Mouse (Mus musculus): ENCODE data around the gene Ptprc. TPM values are rescaled to one million over a fixed set of nuclear protein-coding genes. Genes with fewer than 3 reads are reported as not detected.

Ptprc gene
- total and polyA plus RNA-seq, 2 experiments from 2014 or later = 0.90 to 4.1 TPM

DNA sequence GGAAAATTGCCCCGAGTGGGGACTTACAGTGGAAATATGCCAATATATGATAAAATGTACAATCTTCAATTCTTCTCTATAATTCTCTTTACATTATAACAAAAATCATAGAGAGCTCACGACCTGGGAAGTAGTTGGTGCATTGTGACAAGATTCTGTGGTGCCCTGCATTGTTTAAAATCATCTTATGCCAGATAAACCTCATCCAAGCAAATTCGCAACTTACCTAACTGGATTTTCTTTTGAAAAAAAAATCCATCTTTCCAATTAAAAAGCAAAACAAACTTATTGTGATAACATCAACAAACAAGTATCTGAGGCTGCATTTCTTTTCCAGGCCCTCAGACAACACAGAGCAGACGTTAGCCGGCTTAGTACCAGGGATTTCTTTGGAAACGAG lies 1.8 kb downstream of the Ptprc start:
- no peak for DNase-seq (ENCODE audit: low spot score)
- H3K27me3 ChIP-seq (ENCODE audit: insufficient read depth, low read length) = no peaks in the 10 kb centered on the region
- no peak for TF ChIP-seq CTCF (IDR thresholded peaks at IDR 0.05)
- no peaks in the 10 kb centered on the region for H3K9me3 ChIP-seq (ENCODE audit: low read length)
- 84% methylated on average over 6 of the region's 6 CpGs for WGBS
- no peaks in the 10 kb centered on the region for H3K4me1 ChIP-seq (ENCODE audit: insufficient read depth, low read length)
- H3K4me3 ChIP-seq (ENCODE audit: low read depth, low read length) = no peak overlapping the region
- H3K36me3 ChIP-seq (ENCODE audit: insufficient read depth, low read length) = no peaks in the 10 kb centered on the region
- no peak for ATAC-seq (ENCODE audit: low FRiP score)
- H3K27ac ChIP-seq (ENCODE audit: low read depth, low read length) = no peak overlapping the region
- no peak overlapping the region for H3K9ac ChIP-seq (replicated peaks; ENCODE audit: low read length, poor library complexity, severe bottlenecking)
- no peak overlapping the region for H3K4me2 ChIP-seq (ENCODE audit: low read depth, low read length, poor library complexity, severe bottlenecking)

DNA sequence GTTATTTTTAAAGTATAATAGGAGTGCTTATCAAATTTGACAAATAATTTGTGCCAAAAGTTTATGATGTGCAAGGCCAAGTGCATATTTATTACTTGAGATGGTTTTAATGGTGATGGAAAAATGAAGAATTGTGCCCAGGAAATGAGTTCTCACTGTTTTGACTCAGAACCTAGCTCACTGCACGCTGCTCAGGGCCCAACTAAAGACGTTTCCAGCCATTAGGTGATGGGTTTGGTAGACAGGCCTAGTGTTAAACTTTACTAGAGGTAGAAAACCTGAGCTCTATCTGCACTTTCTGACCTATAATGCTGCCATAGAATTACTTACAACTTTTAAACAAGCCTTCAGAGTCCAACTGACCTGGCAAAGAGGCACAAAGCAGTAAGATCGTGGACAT lies 3.0 kb downstream of the Ptprc start:
- no peak overlapping the region for H3K27ac ChIP-seq (ENCODE audit: low read depth, low read length)
- WGBS = 84% methylated on average over 3 of the region's 3 CpGs
- DNase-seq (ENCODE audit: low spot score) (no peak), ATAC-seq (ENCODE audit: low FRiP score) (no peak)
- H3K9ac ChIP-seq (replicated peaks; ENCODE audit: low read length, poor library complexity, severe bottlenecking) = no peak overlapping the region
- H3K4me1 ChIP-seq (ENCODE audit: insufficient read depth, low read length) = no peaks in the 10 kb centered on the region
- H3K9me3 ChIP-seq (ENCODE audit: low read length) = no peaks in the 10 kb centered on the region
- H3K36me3 ChIP-seq (ENCODE audit: insufficient read depth, low read length) = no peaks in the 10 kb centered on the region
- no peaks in the 10 kb centered on the region for H3K27me3 ChIP-seq (ENCODE audit: insufficient read depth, low read length)
- H3K4me3 ChIP-seq (ENCODE audit: low read depth, low read length) = no peak overlapping the region
- no peak overlapping the region for H3K4me2 ChIP-seq (ENCODE audit: low read depth, low read length, poor library complexity, severe bottlenecking)
- TF ChIP-seq CTCF (IDR thresholded peaks at IDR 0.05) = no peak

GRCm38 (mm10) chr1:138172096-138172495 lies 3.4 kb downstream of the Ptprc start:
- TF ChIP-seq CTCF (IDR thresholded peaks at IDR 0.05) = no peak
- WGBS = 87% methylated on average over 4 of the region's 4 CpGs
- Histone ChIP-seq H3K4me2 (ENCODE audit: low read depth, low read length, poor library complexity, severe bottlenecking) (no peak overlapping the region), H3K4me3 (ENCODE audit: low read depth, low read length) (no peak overlapping the region), H3K9me3 (ENCODE audit: low read length) (no peaks in the 10 kb centered on the region), H3K27me3 (ENCODE audit: insufficient read depth, low read length) (no peaks in the 10 kb centered on the region), H3K36me3 (ENCODE audit: insufficient read depth, low read length) (no peaks in the 10 kb centered on the region), H3K4me1 (ENCODE audit: insufficient read depth, low read length) (no peaks in the 10 kb centered on the region), H3K9ac (replicated peaks; ENCODE audit: low read length, poor library complexity, severe bottlenecking) (no peak overlapping the region), H3K27ac (ENCODE audit: low read depth, low read length) (no peak overlapping the region)
- no peak for ATAC-seq (ENCODE audit: low FRiP score)
- DNase-seq (ENCODE audit: low spot score) = no peak

GRCm38 (mm10) chr1:138166233-138166771 lies 9.2 kb downstream of the Ptprc start:
- TF ChIP-seq CTCF (IDR thresholded peaks at IDR 0.05) = no peak
- H3K36me3 ChIP-seq (ENCODE audit: insufficient read depth, low read length) = no peaks in the 10 kb centered on the region
- H3K9me3 ChIP-seq (ENCODE audit: low read length) = no peaks in the 10 kb centered on the region
- no peak overlapping the region for H3K9ac ChIP-seq (replicated peaks; ENCODE audit: low read length, poor library complexity, severe bottlenecking)
- no peak overlapping the region for H3K4me2 ChIP-seq (ENCODE audit: low read depth, low read length, poor library complexity, severe bottlenecking)
- H3K4me3 ChIP-seq (ENCODE audit: low read depth, low read length) = no peak overlapping the region
- H3K27me3 ChIP-seq (ENCODE audit: insufficient read depth, low read length) = no peaks in the 10 kb centered on the region
- H3K4me1 ChIP-seq (ENCODE audit: insufficient read depth, low read length) = no peaks in the 10 kb centered on the region
- no peak for ATAC-seq (ENCODE audit: low FRiP score)
- no peak for DNase-seq (ENCODE audit: low spot score)
- no peak overlapping the region for H3K27ac ChIP-seq (ENCODE audit: low read depth, low read length)
- WGBS = 82% methylated on average over 5 of the region's 5 CpGs

DNA sequence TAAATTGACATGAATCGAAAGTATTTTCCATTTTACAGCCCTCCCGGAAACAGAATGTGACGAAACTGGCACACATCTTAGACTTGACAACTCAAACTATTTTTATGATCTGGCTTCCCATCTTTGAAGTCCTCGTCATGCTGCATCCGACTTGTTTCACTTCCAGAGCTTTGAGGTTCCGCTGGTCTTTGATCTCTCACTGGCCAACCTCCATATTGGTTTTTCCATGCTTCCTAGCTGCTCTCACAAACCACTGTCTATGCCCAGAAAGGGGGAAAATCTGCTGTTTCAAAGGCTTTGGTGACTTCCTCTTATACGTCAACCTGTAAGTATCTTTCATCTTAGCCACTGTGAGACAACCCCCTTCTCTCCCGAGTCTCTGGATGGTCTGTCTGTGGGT lies 12.9 kb downstream of the Ptprc start:
- no peak for ATAC-seq (ENCODE audit: low FRiP score)
- 88% methylated on average over 8 of the region's 8 CpGs for WGBS

GRCm38 (mm10) chr1:138158921-138159320 lies 16.6 kb downstream of the Ptprc start:
- WGBS = 81% methylated on average over 2 of the region's 2 CpGs
- no peak overlapping the region for H3K4me3 ChIP-seq (ENCODE audit: low read depth, low read length)
- H3K27ac ChIP-seq (ENCODE audit: low read depth, low read length) = no peak overlapping the region
- H3K36me3 ChIP-seq (ENCODE audit: insufficient read depth, low read length) = no peaks in the 10 kb centered on the region
- no peak overlapping the region for H3K9ac ChIP-seq (replicated peaks; ENCODE audit: low read length, poor library complexity, severe bottlenecking)
- ATAC-seq (ENCODE audit: low FRiP score) (no peak), DNase-seq (ENCODE audit: low spot score) (no peak)
- H3K4me2 ChIP-seq (ENCODE audit: low read depth, low read length, poor library complexity, severe bottlenecking) = no peak overlapping the region
- H3K27me3 ChIP-seq (ENCODE audit: insufficient read depth, low read length) = no peaks in the 10 kb centered on the region
- no peaks in the 10 kb centered on the region for H3K4me1 ChIP-seq (ENCODE audit: insufficient read depth, low read length)
- H3K9me3 ChIP-seq (ENCODE audit: low read length) = no peaks in the 10 kb centered on the region
- TF ChIP-seq CTCF (IDR thresholded peaks at IDR 0.05) = no peak

More for the DNA sequence above, 12.9 kb downstream of the Ptprc start:
- no peaks in the 10 kb centered on the region for H3K4me1 ChIP-seq (ENCODE audit: insufficient read depth, low read length)
- H3K4me2 ChIP-seq (ENCODE audit: low read depth, low read length, poor library complexity, severe bottlenecking) = no peak overlapping the region
- DNase-seq (ENCODE audit: low spot score) = no peak
- TF ChIP-seq CTCF (IDR thresholded peaks at IDR 0.05) = no peak
- H3K9ac ChIP-seq (replicated peaks; ENCODE audit: low read length, poor library complexity, severe bottlenecking) = no peak overlapping the region
- H3K4me3 ChIP-seq (ENCODE audit: low read depth, low read length) = no peak overlapping the region
- no peak overlapping the region for H3K27ac ChIP-seq (ENCODE audit: low read depth, low read length)
- no peaks in the 10 kb centered on the region for H3K9me3 ChIP-seq (ENCODE audit: low read length)
- no peaks in the 10 kb centered on the region for H3K27me3 ChIP-seq (ENCODE audit: insufficient read depth, low read length)
- H3K36me3 ChIP-seq (ENCODE audit: insufficient read depth, low read length) = no peaks in the 10 kb centered on the region

Measured in midbrain, postnatal 0 days (tissue).